Mouse (Mus musculus) liver, postnatal 0 days (tissue): Measurements from ENCODE around the gene Hivep2.

Experiments
- CTCF ChIP-seq: sonication (generic); IDR thresholded peaks from 2 replicates; pipeline ENCODE4 v1.5.1; 2016; ENCODE audit warnings: antibody characterized with exemption, low read depth
- EP300 ChIP-seq: IDR thresholded peaks from 2 replicates; pipeline ENCODE4 v1.6.1; 2016; ENCODE audit warnings: antibody characterized with exemption, low read depth, mild to moderate bottlenecking

DNA sequence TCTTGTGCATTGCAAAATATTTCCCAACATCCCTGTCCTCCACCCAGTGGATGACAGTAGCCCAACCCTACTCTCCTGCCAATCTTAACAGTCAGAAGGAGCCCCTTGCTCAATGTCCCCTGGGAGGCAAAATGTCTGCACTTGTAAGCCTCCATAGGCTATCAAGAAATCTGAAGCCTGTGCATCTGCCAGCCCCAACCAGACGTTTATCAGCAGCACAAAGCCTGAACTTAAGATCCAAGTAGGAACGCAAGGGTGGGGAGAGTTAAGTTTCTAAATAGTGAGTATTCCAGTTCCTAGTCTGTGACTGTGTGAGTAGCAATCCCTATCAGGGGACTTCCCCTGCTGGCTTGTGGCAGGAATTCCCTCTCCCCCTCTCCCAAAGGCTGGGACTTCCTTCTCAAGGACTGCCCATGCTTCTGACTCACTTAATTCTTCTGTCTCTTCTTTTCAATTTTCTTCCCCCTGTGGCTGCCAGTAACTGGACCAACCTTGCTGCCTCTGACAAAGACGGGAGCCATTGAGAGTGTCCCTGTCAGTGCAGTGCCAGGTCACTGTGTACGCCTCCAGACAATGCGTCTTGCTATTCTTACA, 82.5 kb downstream of the Hivep2 start:
- no peak for TF ChIP-seq CTCF
- TF ChIP-seq EP300 = no peak
